Mouse (Mus musculus): Measurements from ENCODE around the gene Rpl13a. TPM values are rescaled to one million over a fixed set of nuclear protein-coding genes. Genes with fewer than 3 reads are reported as not detected.

Gene Rpl13a
- total and polyA plus RNA-seq, 2 experiments from 2014 or later: 780 to 1,972 TPM

GRCm38 (mm10) chr7:45162551-45162950, 34.0 kb upstream of the Rpl13a start:
- TF ChIP-seq EP300 (IDR thresholded peaks at IDR 0.05; ENCODE audit: low read depth): no peak
- TF ChIP-seq CTCF (IDR thresholded peaks at IDR 0.05; ENCODE audit: low read depth): no peak
- WGBS: 23% methylated on average over 6 of the region's 6 CpGs
- peak overlapping the region; percentile 41 for H3K4me3 ChIP-seq (ENCODE audit: low read depth, low read length)
- ATAC-seq (ENCODE audit: insufficient read depth, low read depth) (no peak), DNase-seq (ENCODE audit: low spot score) (no peak)
- peaks cover 10% of the 10 kb centered on the region; the same call in 1 of the 2 replicates for H3K36me3 ChIP-seq (replicated peaks; ENCODE audit: control insufficient read depth, insufficient read depth, low read length)
- H3K4me1 ChIP-seq (ENCODE audit: control insufficient read depth, insufficient read depth): 0 out of 2 replicates have a peak, but pooled peaks cover 6% of the 10 kb centered on the region
- no peak overlapping the region for H3K27ac ChIP-seq (ENCODE audit: low read depth)
- H3K4me2 ChIP-seq (ENCODE audit: low read depth, low read length): peak overlapping the region; percentile 67
- H3K27me3 ChIP-seq (ENCODE audit: control insufficient read depth, insufficient read depth, low read length): peaks cover 50% of the 10 kb centered on the region
- no peaks in the 10 kb centered on the region for H3K9me3 ChIP-seq (replicated peaks; ENCODE audit: control insufficient read depth, low read length)
- H3K9ac ChIP-seq (replicated peaks; ENCODE audit: low read depth, low read length): no peak overlapping the region

DNA sequence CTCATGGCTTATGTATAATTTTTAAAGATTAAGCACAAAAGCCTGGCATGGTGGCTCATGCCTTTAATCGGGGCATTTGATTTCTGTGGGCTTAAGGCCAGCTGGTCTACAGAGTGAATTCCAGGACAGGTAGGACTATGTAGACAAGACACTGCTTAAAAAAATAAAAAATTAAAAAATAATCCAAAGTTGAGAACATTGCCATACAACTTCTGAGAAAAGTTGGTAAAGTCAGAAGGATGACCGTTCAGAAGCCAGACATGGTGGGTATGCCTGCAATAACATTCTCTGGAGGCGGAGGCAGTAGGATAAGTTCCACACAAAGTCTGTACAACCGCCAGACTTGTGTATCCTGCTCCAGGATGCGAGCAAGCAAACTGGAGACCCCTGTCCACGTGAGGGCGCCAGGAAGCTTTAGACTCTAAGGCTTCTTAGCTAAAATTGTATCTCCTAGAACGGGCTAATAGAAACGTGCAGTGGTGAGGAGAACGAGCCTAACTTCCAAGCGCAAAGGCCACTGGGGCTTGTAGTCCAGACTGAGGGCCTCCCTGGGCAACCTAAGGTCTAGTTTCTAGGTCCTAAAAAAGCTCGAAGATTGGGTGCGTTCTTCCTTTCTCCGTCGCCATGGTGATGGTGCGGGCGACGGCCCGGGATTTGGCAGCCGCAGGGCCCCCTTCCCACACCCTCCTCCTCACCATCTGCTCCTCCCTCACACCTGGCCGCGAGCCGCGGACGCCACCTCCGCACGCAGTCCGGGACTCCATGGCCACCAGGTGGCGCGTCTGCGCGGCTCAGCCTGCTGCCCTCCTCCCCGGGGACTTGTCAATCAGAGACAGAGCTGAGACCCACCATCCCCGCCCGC, 33.3 kb upstream of the Rpl13a start:
- Histone ChIP-seq H3K36me3 (replicated peaks; ENCODE audit: control insufficient read depth, insufficient read depth, low read length) (peaks cover 11% of the 10 kb centered on the region; the same call in 1 of the 2 replicates), H3K4me2 (ENCODE audit: low read depth, low read length) (peak overlapping the region; percentile 67), H3K9me3 (replicated peaks; ENCODE audit: control insufficient read depth, low read length) (no peaks in the 10 kb centered on the region), H3K4me1 (ENCODE audit: control insufficient read depth, insufficient read depth) (0 out of 2 replicates have a peak, but pooled peaks cover 6% of the 10 kb centered on the region), H3K9ac (replicated peaks; ENCODE audit: low read depth, low read length) (no peak overlapping the region), H3K4me3 (ENCODE audit: low read depth, low read length) (peak overlapping the region; percentile 41), H3K27me3 (ENCODE audit: control insufficient read depth, insufficient read depth, low read length) (peaks cover 43% of the 10 kb centered on the region), H3K27ac (ENCODE audit: low read depth) (no peak overlapping the region)
- peak; percentile 83 for ATAC-seq (ENCODE audit: insufficient read depth, low read depth)
- DNase-seq (ENCODE audit: low spot score): peak; percentile 83
- TF ChIP-seq EP300 (IDR thresholded peaks at IDR 0.05; ENCODE audit: low read depth) (no peak), CTCF (IDR thresholded peaks at IDR 0.05; ENCODE audit: low read depth) (peak; percentile 75)
- 4% methylated on average over 33 of the region's 35 CpGs for WGBS

- H3K9ac ChIP-seq (replicated peaks; ENCODE audit: low read depth, low read length): no peak overlapping the region
- H3K27me3 ChIP-seq (ENCODE audit: control insufficient read depth, insufficient read depth, low read length): peaks cover 35% of the 10 kb centered on the region
- DNase-seq (ENCODE audit: low spot score): no peak
- no peak for TF ChIP-seq CTCF (IDR thresholded peaks at IDR 0.05; ENCODE audit: low read depth)
- TF ChIP-seq EP300 (IDR thresholded peaks at IDR 0.05; ENCODE audit: low read depth): no peak
- no peak overlapping the region for H3K27ac ChIP-seq (ENCODE audit: low read depth)
- 78% methylated on average over 3 of the region's 3 CpGs for WGBS
- peaks cover 11% of the 10 kb centered on the region; the same call in 1 of the 2 replicates for H3K36me3 ChIP-seq (replicated peaks; ENCODE audit: control insufficient read depth, insufficient read depth, low read length)
- H3K9me3 ChIP-seq (replicated peaks; ENCODE audit: control insufficient read depth, low read length): no peaks in the 10 kb centered on the region
- ATAC-seq (ENCODE audit: insufficient read depth, low read depth): no peak
- no peak overlapping the region for H3K4me2 ChIP-seq (ENCODE audit: low read depth, low read length)
- H3K4me1 ChIP-seq (ENCODE audit: control insufficient read depth, insufficient read depth): 0 out of 2 replicates have a peak, but pooled peaks cover 6% of the 10 kb centered on the region
- H3K4me3 ChIP-seq (ENCODE audit: low read depth, low read length): no peak overlapping the region
Measured at GRCm38 (mm10) chr7:45160866-45161265, 32.3 kb upstream of the Rpl13a start.

DNA sequence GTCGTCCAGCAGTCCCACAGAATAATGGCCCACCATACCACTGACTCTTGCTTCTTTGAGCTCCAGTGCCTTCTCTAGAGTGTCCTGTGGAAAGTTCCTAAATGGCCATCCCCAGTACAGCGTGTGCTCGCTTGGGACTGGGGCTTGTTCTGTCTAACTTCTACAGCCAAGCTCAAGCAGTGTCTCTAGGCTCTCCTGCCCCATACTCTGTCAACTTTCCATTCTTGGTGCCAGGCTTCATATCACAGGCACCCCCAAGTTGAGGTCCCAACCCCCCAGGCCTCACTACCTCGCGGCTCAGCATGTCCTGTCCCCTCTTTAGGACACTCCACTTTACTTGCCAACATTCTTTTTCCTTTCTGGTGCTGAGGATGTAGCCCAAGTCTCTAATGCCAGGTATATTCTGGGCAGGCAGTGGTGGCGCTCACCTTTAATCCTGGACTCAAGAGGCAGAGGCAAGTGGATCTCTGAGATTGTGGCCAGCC, 31.8 kb upstream of the Rpl13a start:
- TF ChIP-seq CTCF (IDR thresholded peaks at IDR 0.05; ENCODE audit: low read depth) (no peak), EP300 (IDR thresholded peaks at IDR 0.05; ENCODE audit: low read depth) (no peak)
- H3K27ac ChIP-seq (ENCODE audit: low read depth): no peak overlapping the region
- no peak overlapping the region for H3K4me2 ChIP-seq (ENCODE audit: low read depth, low read length)
- no peaks in the 10 kb centered on the region for H3K9me3 ChIP-seq (replicated peaks; ENCODE audit: control insufficient read depth, low read length)
- peaks cover 30% of the 10 kb centered on the region for H3K27me3 ChIP-seq (ENCODE audit: control insufficient read depth, insufficient read depth, low read length)
- DNase-seq (ENCODE audit: low spot score) (no peak), ATAC-seq (ENCODE audit: insufficient read depth, low read depth) (no peak)
- H3K4me3 ChIP-seq (ENCODE audit: low read depth, low read length): no peak overlapping the region
- peaks cover 11% of the 10 kb centered on the region; the same call in 1 of the 2 replicates for H3K36me3 ChIP-seq (replicated peaks; ENCODE audit: control insufficient read depth, insufficient read depth, low read length)
- H3K9ac ChIP-seq (replicated peaks; ENCODE audit: low read depth, low read length): no peak overlapping the region
- WGBS: 93% methylated on average over 6 of the region's 6 CpGs
- 0 out of 2 replicates have a peak, but pooled peaks cover 6% of the 10 kb centered on the region for H3K4me1 ChIP-seq (ENCODE audit: control insufficient read depth, insufficient read depth)

DNA sequence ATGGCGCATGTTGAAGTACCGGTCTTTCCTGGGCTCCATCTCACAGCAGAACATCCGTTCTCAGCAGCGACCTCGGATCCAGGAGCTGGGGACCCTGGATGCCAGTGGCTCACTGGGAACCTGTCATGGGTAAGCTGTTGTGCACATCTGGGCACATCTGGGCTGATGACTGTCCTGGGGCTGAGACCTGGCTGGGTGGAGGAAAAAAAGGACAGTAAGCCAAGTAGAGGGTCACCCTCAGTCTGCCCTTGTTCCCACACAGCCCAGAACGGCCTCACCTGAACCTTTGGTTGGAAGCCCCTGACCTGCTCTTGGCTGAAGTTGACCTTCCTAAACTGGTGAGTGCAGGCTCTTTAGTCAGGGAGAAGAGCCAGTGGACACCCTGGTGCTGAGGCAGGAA, 30.4 kb upstream of the Rpl13a start:
- WGBS: 89% methylated on average over 6 of the region's 6 CpGs
- ATAC-seq (ENCODE audit: insufficient read depth, low read depth) (no peak), DNase-seq (ENCODE audit: low spot score) (no peak)
- Histone ChIP-seq H3K27me3 (ENCODE audit: control insufficient read depth, insufficient read depth, low read length) (peaks cover 17% of the 10 kb centered on the region), H3K9ac (replicated peaks; ENCODE audit: low read depth, low read length) (no peak overlapping the region), H3K4me3 (ENCODE audit: low read depth, low read length) (no peak overlapping the region), H3K4me2 (ENCODE audit: low read depth, low read length) (no peak overlapping the region), H3K4me1 (ENCODE audit: control insufficient read depth, insufficient read depth) (no peaks in the 10 kb centered on the region), H3K36me3 (replicated peaks; ENCODE audit: control insufficient read depth, insufficient read depth, low read length) (peaks cover 11% of the 10 kb centered on the region; the same call in 1 of the 2 replicates), H3K27ac (ENCODE audit: low read depth) (no peak overlapping the region), H3K9me3 (replicated peaks; ENCODE audit: control insufficient read depth, low read length) (no peaks in the 10 kb centered on the region)
- no peak for TF ChIP-seq CTCF (IDR thresholded peaks at IDR 0.05; ENCODE audit: low read depth)
- no peak for TF ChIP-seq EP300 (IDR thresholded peaks at IDR 0.05; ENCODE audit: low read depth)

Measured in heart, postnatal 0 days (tissue).